Mouse (Mus musculus) thymus, adult 2 months (tissue): ENCODE data around the gene Gm973. TPM values are rescaled to one million over a fixed set of nuclear protein-coding genes. Genes with fewer than 3 reads are reported as not detected.

Experiments used
- DNase-seq: peaks from one replicate; pipeline ENCODE4 v3.0.0; 2021
- H3K27ac ChIP-seq: fragments of 200-500 bp; 2 replicates; pipeline ENCODE4 v1.5.1; 2012; ENCODE audit warnings: low read length, control low read depth; ENCODE audit not compliant: control insufficient read depth, insufficient read depth
- H3K27me3 ChIP-seq: fragments of 200-500 bp; 2 replicates; pipeline ENCODE4 v1.6.1; 2012; ENCODE audit warnings: mild to moderate bottlenecking, low read length, moderate library complexity, mixed read lengths; ENCODE audit not compliant: control insufficient read depth, insufficient read depth
- H3K36me3 ChIP-seq: fragments of 200-500 bp; 2 replicates; pipeline ENCODE4 v1.6.1; 2012; ENCODE audit warnings: mild to moderate bottlenecking, low read length, moderate library complexity; ENCODE audit not compliant: control insufficient read depth, insufficient read depth
- H3K4me1 ChIP-seq: fragments of 200-500 bp; replicated peaks from 2 replicates; pipeline ENCODE4 v1.6.1; 2012; ENCODE audit warnings: low read length; ENCODE audit not compliant: control insufficient read depth, insufficient read depth
- H3K4me3 ChIP-seq: fragments of 200-500 bp; 2 replicates; pipeline ENCODE4 v1.5.1; 2012; ENCODE audit warnings: mild to moderate bottlenecking, low read length, control low read depth, moderate library complexity; ENCODE audit not compliant: control insufficient read depth, insufficient read depth
- CTCF ChIP-seq: fragments of 200-500 bp; IDR thresholded peaks from 2 replicates; pipeline ENCODE4 v1.5.1; 2012; ENCODE audit warnings: mild to moderate bottlenecking, control low read depth, low read length, moderate library complexity, borderline replicate concordance; ENCODE audit not compliant: control insufficient read depth, poor library complexity, insufficient read depth; ENCODE audit errors: extremely low read depth
- POLR2A ChIP-seq: fragments of 200-500 bp; IDR thresholded peaks from 2 replicates; pipeline ENCODE4 v1.6.1; 2012; ENCODE audit warnings: mild to moderate bottlenecking, low read length, control low read depth, moderate library complexity; ENCODE audit not compliant: control insufficient read depth, poor library complexity, insufficient read depth; ENCODE audit errors: extremely low read depth
- WGBS: fragments of 180-500 bp; shearing (Covaris S2); methylation state at CpG from one replicate; pipeline ENCODE4 v1.1.7; 2018; 5-methylcytosine and 5-hydroxymethylcytosine counted together
- polyA plus RNA-seq: library from polyadenylated mRNA; depleted of rRNA; stranded (reverse); fragments of >200 nt; gene quantifications from 2 replicates; pipeline ENCODE4 v1.2.3, GENCODE M21; 2012; rRNA removed

Gene Gm973
- polyA plus RNA-seq, 1 experiment, result 0.09 TPM

- Histone ChIP-seq H3K4me3 (peak within 1 kb of the TSS; percentile 93), H3K4me1 (0 out of 2 replicates have a peak, but pooled peaks cover 3% of the 10 kb centered on the region), H3K27ac (peak within 1 kb of the TSS; percentile 72), H3K27me3 (no peaks in the 10 kb centered on the region), H3K36me3 (no peaks in the 10 kb centered on the region)
- DNase-seq, result peak; percentile 86
- TF ChIP-seq CTCF (no peak), POLR2A (peak; percentile 93)
- under 1% methylated on average over 36 of the region's 36 CpGs for WGBS
Observed at GRCm38 (mm10) chr1:59670641-59671168, 154.6 kb downstream of the Gm973 start, which contains the start of gene Sumo1. TSS of gene Sumo1 (minus strand) at chr1:59670834.

- Histone ChIP-seq H3K36me3 (no peaks in the 10 kb centered on the region), H3K4me3 (no peak overlapping the region), H3K27me3 (no peaks in the 10 kb centered on the region), H3K4me1 (0 out of 2 replicates have a peak, but pooled peaks cover 3% of the 10 kb centered on the region), H3K27ac (no peak overlapping the region)
- DNase-seq, result no peak
- WGBS, result 95% methylated on average over 2 of the region's 2 CpGs
- TF ChIP-seq CTCF (no peak), POLR2A (no peak)
Observed at GRCm38 (mm10) chr1:59673661-59674060, 157.6 kb downstream of the Gm973 start.

- Histone ChIP-seq H3K27ac (peak overlapping the region; percentile 38; the same call in 1 of the 2 replicates), H3K4me1 (peaks cover 10% of the 10 kb centered on the region), H3K27me3 (no peaks in the 10 kb centered on the region), H3K4me3 (peak overlapping the region; percentile 33), H3K36me3 (no peaks in the 10 kb centered on the region)
- peak; percentile 23 for DNase-seq
- TF ChIP-seq POLR2A (no peak), CTCF (no peak)
- WGBS, result 13% methylated on average over 11 of the region's 11 CpGs
Observed at GRCm38 (mm10) chr1:59683926-59684818, 168.1 kb downstream of the Gm973 start.

GRCm38 (mm10) chr1:59684819-59685755 is 169.0 kb downstream of the Gm973 start, which contains the start of gene Nop58:
TSS of gene Nop58 (plus strand) at chr1:59684971.
- WGBS, result under 1% methylated on average over 49 of the region's 49 CpGs
- peak; percentile 82 for DNase-seq
- H3K4me3 ChIP-seq, result peak within 1 kb of the TSS; percentile 70
- peaks cover 10% of the 10 kb centered on the region for H3K4me1 ChIP-seq
- no peaks in the 10 kb centered on the region for H3K27me3 ChIP-seq
- TF ChIP-seq POLR2A (peak; percentile 82), CTCF (no peak)
- peaks cover 4% of the 10 kb centered on the region; the same call in 1 of the 2 replicates for H3K36me3 ChIP-seq
- peak within 1 kb of the TSS; percentile 38; the same call in 1 of the 2 replicates for H3K27ac ChIP-seq

Other genes starting within 250 kb of the Gm973 start
- 11.4 and 12.2 TPM in 2 replicates for gene Fzd7, start 33.8 kb upstream of the Gm973 start, polyA plus RNA-seq
- 18.3 and 21.8 TPM in 2 replicates for gene Sumo1, start 154.6 kb downstream of the Gm973 start, polyA plus RNA-seq
- gene Nop58, start 168.7 kb downstream of the Gm973 start, polyA plus RNA-seq, result 52.3 and 58.5 TPM in 2 replicates
- gene Bmpr2, start 247.1 kb downstream of the Gm973 start, polyA plus RNA-seq, result 2.1 and 2.4 TPM in 2 replicates